Mouse (Mus musculus): ENCODE measurements at regions not wholly inside any gene's neighbourhood (a gene's known extent, or its start where the extent isn't known, plus 50 kb on each side); places are given as distances from the start of the nearest gene placed in this dataset.

GRCm38 (mm10) chr5:119299311-119299710 is 371.2 kb upstream of the Tbx3 start:
- DNase-seq (ENCODE audit: low spot score), result no peak

GRCm38 (mm10) chr5:119300106-119300505 is 370.4 kb upstream of the Tbx3 start:
- DNase-seq (ENCODE audit: low spot score), result no peak

- no peak for DNase-seq (ENCODE audit: low spot score)
Measured at GRCm38 (mm10) chr5:119301539-119301938, 368.9 kb upstream of the Tbx3 start.

GRCm38 (mm10) chr5:119304721-119305120 is 365.7 kb upstream of the Tbx3 start:
- DNase-seq (ENCODE audit: low spot score), result no peak

GRCm38 (mm10) chr5:119307768-119308167 is 362.7 kb upstream of the Tbx3 start:
- no peak for DNase-seq (ENCODE audit: low spot score)

GRCm38 (mm10) chr5:119310178-119310930 is 360.1 kb upstream of the Tbx3 start:
- no peak for DNase-seq (ENCODE audit: low spot score)

- no peak for DNase-seq (ENCODE audit: low spot score)
Measured at GRCm38 (mm10) chr5:119312808-119313207, 357.7 kb upstream of the Tbx3 start.

GRCm38 (mm10) chr5:119315149-119315548 is 355.3 kb upstream of the Tbx3 start:
- DNase-seq (ENCODE audit: low spot score), result no peak

- no peak for DNase-seq (ENCODE audit: low spot score)
Measured at GRCm38 (mm10) chr5:119317617-119318016, 352.9 kb upstream of the Tbx3 start.

- no peak for DNase-seq (ENCODE audit: low spot score)
Measured at GRCm38 (mm10) chr5:119321368-119322144, 348.9 kb upstream of the Tbx3 start.

- DNase-seq (ENCODE audit: low spot score), result no peak
Measured at GRCm38 (mm10) chr5:119322411-119322810, 348.1 kb upstream of the Tbx3 start.

GRCm38 (mm10) chr5:119325681-119326255 is 344.7 kb upstream of the Tbx3 start:
- no peak for DNase-seq (ENCODE audit: low spot score)

- DNase-seq (ENCODE audit: low spot score), result no peak
Measured at GRCm38 (mm10) chr5:119326895-119327294, 343.6 kb upstream of the Tbx3 start.

GRCm38 (mm10) chr5:119328971-119329370 is 341.5 kb upstream of the Tbx3 start:
- DNase-seq (ENCODE audit: low spot score), result no peak

- no peak for DNase-seq (ENCODE audit: low spot score)
Measured at GRCm38 (mm10) chr5:119329371-119329770, 341.1 kb upstream of the Tbx3 start.

- no peak for DNase-seq (ENCODE audit: low spot score)
Measured at GRCm38 (mm10) chr5:119329860-119330259, 340.6 kb upstream of the Tbx3 start.

GRCm38 (mm10) chr5:119331461-119331860 is 339.0 kb upstream of the Tbx3 start:
- DNase-seq (ENCODE audit: low spot score), result no peak

- no peak for DNase-seq (ENCODE audit: low spot score)
Measured at GRCm38 (mm10) chr5:119332621-119333020, 337.8 kb upstream of the Tbx3 start.

- no peak for DNase-seq (ENCODE audit: low spot score)
Measured at GRCm38 (mm10) chr5:119335211-119335610, 335.3 kb upstream of the Tbx3 start.

- DNase-seq (ENCODE audit: low spot score), result no peak
Measured at GRCm38 (mm10) chr5:119335979-119336378, 334.5 kb upstream of the Tbx3 start.

- DNase-seq (ENCODE audit: low spot score), result no peak
Measured at GRCm38 (mm10) chr5:119337739-119338138, 332.7 kb upstream of the Tbx3 start.

- DNase-seq (ENCODE audit: low spot score), result no peak
Measured at GRCm38 (mm10) chr5:119338711-119339110, 331.8 kb upstream of the Tbx3 start.

- no peak for DNase-seq (ENCODE audit: low spot score)
Measured at GRCm38 (mm10) chr5:119348303-119348702, 322.2 kb upstream of the Tbx3 start.
